Mouse (Mus musculus): ENCODE results near the gene Lig3.

DNA sequence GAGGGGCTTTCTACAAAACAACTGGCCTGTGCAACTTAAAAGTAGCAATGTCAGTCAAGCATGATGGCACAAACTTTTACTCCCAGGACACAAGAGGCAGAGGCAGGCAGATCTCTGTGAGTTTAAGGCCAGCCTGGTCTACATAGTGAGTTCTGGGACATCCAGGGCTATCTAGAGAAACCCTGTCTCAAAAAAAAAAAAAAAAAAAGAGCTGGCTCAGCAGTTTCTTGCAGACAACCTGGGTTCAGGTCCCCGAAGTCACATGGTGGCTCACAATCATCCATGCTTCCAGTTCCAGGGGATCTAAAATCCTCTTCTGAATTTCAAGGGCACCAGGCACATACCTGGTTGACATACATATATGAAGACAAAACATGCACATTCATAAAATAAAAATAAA, 25.0 kb upstream of the Lig3 start:
- no peak for TF ChIP-seq POLR2A (IDR thresholded peaks at IDR 0.05; ENCODE audit: insufficient read length, low read depth)
- no peak for TF ChIP-seq TCF3 (IDR thresholded peaks at IDR 0.05; ENCODE audit: insufficient read length, low read depth)
- TF ChIP-seq USF1 (IDR thresholded peaks at IDR 0.05; ENCODE audit: low read depth) = no peak

All from myocyte (in vitro differentiated cells).